Mouse (Mus musculus) CD4-positive, CD25-positive, alpha-beta regulatory T cell, adult 2 months (primary cell): Measurements from ENCODE around the gene Pla2g6.

Experiments
- DNase-seq: peaks from one replicate; pipeline ENCODE4 v3.0.0-alpha.2; 2012; ENCODE audit warnings: low read depth, low spot score

Gene Pla2g6

DNA sequence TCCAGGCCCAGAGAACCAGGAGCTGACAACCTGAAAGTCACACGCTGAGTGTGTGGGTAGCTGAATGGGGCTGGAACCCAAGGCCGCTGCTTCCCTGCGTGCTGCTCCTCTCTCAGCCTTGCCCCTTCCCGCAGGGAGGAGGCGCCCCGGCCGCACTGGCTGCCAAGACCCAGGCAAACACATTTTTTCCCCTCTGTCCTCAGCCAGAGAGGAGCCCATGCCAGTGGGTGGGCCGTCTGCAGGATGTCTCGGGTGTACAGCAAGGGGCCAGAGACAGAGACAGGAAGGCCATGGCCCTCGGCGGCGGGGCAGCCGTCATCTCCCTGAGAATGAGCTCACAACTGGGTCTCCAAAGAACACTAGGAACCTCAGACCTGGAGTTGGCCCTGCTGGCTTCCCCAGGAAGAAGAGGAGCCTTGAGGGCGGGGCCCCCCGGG lies 23.2 kb upstream of the Pla2g6 start:
- DNase-seq, result no peak

DNA sequence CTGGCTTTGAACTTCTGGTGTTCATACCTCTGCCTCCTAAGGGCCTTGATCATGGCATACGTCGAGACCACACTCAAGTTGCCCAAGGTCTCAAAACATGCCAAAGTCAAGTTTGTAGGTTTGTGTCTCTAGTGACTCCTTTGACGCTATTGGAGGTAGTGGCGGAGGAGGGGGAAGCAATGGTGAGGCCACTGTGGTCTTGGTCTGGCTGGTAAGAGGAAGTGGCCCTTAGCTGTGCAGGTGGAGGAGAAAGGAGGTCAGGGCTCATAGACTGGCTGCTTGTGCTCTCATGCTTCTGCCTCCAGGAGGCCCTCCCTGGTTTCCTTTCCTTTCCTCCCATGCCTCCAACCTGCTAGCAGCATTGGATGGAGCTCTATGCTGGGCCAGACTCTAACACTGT lies 22.7 kb upstream of the Pla2g6 start:
- DNase-seq, result no peak

DNA sequence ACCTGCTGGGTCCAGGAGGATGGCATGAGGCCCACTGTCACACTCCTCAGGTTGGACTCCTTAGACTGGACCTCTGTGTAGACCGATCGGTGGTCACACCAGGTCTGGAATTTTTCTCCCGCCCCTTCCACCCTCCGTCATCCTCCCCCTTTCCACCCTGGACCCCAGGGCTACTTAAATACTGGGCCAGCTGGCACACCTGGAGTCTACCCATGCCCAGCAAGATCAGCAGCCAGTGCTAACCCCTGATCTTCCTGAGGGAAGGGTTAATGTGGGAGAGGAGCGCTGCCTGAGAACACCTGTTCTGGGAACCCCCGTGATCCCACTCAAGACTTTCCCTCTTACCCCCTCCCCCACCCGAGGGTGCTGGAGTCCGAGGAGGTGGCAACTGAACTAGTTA lies 20.5 kb upstream of the Pla2g6 start:
- no peak for DNase-seq

DNA sequence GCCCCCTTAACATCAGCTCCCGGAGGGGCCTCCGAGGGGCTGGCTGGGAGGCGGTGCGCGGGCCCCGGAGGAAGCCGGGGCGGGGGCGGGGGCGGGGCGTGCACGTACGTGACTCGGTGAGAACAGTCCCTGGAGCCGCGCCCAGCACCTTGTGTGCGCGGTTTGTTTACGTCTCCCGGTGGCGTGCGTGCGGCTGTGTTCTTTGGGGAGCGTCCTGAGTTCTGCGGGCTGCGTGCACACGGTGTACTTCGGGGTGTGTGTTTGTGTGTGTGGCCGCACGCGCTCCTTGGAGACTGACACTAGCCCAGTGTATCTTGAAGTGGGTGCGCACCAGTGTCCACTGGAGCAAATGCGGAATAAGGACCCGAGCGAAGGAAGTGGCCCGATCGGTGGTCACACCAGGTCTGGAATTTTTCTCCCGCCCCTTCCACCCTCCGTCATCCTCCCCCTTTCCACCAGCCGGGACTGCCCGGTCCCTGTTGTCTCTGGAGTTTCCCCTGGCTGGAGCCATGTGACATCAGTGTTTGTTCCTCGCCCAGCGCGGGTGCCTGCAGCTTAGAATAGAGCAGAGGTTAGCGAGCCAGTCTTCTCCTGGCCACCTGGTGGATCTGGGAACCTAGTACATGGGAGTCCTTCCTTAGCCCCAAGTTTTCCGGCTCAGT lies 19.8 kb upstream of the Pla2g6 start:
- DNase-seq, result peak; percentile 94

DNA sequence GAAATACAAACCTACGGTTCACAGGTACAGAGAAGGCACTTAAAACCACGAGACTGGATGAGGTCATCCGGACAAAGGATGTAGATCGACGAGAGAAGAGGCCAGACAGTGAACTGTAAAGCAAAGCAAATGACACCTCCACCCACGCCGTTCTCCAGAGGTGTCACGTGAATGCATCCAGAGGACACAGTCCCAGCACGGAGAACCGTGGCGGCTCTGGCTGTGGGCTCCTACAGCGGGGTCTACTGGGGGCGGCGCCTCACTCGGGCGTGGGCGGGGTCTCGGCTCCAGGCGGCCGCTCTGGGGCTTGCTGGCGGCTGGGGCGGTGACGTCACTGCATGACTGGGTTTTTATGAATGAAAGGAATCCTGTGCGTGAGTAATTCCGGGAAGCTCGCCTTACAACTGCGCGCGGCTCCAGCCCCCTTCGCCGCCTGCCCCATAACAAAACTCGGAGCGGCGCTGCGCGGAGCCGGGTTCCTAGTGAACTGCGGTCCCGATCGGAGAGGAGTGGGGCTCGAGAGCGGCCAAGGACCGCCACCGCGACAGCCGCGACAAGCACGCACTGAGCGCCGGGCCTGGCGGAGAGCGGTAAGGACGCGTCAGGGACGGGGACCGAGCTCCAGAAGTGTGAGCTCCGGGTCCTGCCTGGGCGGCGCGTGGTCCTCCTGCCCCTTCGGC lies 19.1 kb upstream of the Pla2g6 start:
- DNase-seq, result peak; percentile 96

DNA sequence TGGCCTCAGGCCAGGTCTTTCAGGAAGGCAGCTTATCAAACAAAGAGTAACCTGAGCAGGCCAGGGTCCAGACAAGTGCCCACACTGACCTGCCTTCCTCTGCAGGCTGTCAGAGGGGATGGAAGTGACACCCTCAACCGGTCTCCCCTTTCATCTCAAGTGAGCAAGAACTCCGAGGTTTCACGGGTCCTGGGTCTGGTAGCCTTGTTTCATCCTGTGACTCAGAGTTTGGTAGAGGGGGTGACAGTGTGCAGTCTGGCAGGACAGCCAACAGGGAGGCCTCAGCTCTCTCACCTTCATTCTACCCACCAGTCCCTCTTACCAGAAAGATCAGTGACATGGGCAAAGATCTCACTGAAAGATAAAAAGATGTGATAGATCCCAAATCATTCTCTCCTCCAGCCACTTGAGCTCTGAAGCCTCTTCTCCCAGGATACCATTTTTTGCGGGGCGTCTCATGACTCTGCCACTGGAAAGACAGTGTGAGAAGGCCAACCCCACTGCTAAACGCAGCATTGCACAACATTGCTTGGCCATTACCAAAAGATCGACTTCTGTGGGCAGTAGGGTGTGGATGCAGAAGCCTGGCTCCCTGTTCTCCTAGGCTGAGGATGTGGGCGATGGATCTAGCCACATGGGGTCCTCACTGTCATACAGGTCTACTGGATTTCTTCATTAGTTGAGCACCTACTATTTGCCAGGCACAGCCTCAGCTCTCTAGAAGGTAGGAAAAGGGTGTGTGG lies 18.0 kb upstream of the Pla2g6 start, which contains the start of gene Maff:
TSS of gene Maff (plus strand) at position 571 of the 743 bp plus-strand sequence.
- peak; percentile 30 for DNase-seq

DNA sequence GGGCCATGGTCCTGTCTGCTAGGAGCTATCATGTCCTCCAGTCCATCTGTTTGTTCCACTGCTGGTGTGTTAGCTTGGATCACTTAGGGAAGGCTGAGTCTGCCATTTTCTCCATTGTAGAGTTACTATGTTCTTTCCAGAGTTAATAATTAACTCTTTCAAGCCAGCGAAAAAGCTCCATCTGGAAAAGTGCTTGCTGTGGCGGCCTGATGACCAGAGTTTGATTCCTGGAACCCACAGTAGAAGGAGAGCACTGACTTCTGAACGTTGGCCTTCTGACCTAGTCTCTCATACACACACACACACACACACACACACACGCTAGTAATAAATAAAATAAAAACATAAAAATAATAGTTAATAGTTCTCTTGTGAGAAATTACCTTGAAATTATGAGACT lies 16.4 kb upstream of the Pla2g6 start:
- no peak for DNase-seq

DNA sequence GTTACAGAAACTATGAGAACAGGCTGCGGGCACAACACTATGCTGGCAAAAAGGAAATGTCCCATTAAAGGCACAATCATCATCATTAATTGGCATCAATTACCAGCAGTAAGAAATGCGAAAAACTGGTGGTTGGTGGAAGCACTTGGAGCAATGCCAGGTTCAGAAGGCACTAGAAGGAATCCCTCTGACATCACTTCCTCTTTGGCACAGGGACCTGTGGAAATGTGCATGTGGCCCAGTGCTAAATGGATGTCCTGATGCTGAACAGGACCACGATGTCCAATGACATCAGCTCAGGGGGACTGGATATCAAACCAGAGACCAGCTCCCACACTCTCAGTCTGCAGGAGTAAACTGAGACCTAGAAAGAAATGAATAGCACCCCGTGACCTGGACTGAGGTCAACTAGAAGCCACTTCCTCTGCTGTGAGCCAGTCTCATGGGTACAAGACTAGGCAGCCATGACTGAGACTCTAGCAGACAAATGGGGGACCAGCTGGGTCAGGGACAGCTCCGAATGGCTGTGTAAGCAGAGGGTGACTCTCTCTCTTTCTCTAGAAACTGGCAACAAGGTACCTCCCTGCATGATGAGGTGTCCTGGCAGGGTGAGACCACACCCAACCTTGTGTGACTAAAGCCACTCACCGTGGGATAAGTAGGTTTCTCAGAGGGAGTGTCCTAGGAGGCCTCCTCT lies 14.6 kb upstream of the Pla2g6 start:
- no peak for DNase-seq

DNA sequence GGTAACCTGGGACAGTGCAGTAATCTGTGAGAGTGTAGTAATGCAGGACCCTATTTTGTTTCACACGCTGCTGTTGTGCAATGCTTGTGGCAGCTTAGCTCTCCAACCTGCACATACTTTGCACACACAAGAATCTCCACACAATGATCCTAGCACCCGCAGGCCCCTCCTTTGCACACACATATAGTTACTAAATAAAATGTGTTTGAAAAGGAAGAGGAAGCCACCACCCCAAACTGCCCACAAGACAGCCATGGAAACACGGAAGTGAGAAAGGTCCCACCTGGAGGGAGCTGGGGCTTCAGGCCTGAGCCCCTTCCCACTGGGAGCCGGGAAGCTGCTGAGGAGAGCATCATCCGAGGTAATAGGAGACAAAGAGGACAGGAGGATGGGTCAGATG lies 10.8 kb upstream of the Pla2g6 start:
- no peak for DNase-seq

DNA sequence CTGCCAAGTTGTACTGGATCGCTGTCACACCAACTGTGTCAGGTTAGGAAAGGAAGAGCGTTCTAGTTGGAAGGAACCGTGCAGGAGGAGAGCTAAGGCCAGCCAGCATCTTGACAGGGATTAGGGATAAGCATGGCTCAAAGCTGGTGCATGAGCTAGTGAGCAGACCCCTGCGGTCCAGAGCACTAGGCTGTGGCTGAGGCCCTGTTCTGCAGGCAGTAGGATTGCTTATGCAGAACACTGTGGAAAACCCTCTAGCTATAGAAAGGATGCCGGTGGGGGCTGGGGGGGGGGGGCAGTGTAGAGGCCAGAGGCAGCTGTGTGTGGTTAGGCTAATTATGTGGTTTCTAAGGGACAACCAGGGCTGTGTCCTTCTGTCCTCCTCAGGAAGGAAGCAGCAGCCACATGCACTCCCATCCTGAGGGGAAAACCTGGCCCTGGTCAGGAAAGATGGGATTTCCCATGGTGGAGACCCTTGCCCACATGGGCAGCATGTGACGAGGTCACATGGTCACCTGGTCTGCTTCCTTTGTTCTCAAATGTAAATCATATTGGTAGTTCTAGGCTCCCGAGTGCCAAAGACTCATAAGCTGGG lies 7.0 kb upstream of the Pla2g6 start:
- no peak for DNase-seq

DNA sequence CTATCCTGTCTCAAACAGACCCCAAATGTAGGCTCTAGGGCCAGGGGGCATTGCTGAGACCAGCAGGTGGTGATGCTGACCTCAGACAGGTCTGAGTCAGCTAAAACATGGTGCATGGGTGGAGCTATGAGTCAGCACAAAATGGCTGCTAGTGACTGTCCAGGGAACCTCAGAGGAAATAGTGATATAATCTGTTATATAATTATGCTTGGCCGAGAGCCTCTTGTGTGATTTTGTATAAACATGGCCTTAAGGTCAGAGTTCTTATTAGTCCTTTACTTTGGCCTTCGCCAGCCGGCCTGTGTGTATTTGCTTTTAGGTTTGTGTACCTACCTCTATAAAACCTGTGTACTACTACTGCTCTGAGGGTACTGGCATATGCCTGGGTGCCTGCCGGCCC lies 5.2 kb upstream of the Pla2g6 start:
- no peak for DNase-seq

DNA sequence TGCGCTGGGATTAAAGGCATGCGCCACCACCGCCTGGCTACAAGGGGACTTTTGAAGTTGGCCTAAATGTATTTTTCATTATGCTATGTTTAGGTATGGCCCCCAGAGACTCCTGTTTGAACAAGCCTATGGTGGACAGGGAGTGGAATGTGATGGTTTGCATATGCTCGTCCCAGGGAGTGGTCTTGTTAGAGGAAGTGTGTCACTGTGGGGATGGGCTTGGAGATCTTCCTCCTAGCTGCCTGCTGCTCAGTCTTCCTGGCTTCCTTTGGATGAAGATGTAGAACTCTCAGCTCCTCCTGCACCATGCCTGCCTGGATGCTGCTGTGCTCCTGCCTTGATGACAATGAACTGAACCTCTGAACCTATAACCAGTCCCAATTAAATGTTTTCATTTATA lies 2.3 kb upstream of the Pla2g6 start:
- DNase-seq, result no peak

DNA sequence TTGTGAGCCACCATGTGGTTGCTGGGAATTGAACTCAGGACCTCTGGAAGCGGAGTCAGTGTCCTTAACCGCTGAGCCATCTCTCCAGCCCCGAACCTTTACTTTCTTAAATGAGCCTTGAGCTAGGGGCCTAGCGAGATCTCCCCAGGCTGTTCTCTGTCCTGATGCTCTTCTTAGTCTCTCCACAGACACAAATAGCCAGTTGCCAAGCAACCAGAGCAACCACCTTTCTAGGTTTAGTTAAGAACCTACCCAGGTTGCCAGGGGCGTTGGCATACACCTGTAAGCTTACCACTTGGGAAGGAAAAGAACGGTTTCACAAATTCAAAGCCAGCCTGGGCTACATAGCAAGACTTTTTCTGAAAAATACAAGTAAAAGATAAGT lies 1.8 kb upstream of the Pla2g6 start:
- DNase-seq, result peak; percentile 52

DNA sequence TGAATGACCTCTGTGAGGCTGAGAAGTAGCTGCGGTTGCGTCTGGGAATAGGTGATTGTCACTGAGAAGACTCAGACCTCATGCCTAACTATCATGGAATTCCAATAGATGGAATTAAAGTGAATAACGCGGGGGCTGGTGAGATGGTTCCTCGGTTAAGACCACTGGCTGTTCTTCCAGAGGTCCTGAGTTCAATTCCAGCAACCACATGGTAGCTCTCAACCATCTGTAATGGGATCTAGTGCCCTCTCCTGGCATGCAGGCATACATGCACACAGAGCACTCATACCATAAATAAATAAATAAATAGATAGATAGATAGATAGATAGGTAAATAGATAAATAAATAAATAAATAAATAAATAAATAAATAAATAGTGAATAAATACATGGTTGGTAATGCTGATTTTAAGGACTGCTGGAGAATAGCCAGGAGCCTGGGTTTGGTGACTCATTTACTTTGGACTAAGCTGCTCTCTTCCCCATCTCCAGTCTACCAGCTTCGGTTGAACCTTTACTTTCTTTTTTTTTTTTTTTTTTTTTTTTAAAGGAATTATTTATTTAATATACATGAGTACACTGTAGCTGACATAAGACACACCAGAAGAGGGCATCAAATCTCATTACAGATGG lies 1.3 kb upstream of the Pla2g6 start:
- DNase-seq, result peak; percentile 55

DNA sequence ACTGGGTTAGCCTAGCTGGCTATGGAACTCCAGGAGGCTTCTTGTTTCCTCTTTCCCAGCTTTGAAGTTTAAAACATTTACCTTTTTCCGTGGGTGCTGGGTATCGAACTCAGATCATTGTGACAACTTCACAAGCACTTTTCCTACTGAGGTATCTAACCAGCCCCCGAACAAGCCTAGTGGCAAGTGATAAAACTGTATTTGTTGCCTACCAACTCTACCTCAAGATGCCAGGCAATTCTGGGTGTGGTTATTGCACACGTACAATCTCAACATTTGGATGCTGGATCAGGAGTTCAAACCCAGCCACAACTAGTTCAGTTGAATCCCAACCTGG lies 717 bp upstream of the Pla2g6 start:
- DNase-seq, result peak; percentile 56

DNA sequence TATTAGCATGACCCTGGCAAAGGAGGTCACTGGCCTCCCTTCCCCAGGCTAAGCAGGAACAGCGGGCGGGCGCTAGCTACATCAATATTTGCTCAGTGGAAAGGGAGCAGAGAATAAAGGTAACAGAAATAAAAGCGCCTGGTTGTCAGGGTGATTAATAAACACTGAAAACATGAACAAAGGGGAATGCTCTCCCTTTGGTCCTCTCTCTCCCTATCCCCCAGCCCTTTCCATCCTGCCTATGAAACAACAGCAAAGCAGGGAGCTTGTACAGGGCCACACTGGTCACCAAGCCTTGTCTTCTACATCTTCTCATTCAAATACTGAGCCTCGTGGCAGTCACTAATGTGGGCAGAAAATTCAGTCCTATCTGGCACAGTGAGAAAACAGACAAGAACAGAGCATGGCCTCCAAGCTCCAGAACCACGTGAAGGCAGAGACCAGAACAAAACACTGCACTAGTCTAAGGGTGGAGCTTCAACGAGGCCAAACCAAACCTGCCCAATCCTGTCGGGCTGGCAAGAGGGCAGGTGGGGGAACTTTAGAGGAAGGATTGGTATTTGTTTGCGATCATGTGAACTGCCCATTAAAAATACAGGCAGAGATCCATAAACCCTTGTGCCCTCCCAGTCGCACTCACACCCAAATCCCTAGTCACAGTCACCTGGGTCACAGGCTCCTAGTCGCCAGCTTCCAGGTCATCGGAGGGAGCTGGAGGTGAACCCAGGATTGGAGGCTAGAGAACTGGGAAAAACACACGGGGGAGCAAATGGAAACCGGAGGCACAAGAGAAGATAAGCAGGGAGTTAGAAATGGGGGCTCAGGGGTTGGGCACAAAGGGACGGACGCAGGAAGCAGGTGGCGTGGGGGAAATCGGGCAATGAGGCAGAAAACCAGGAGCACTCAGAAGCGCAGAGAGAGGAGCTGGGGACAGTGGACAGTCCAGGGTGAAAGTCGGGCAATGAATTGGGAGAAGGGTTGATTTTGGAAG lies 924 bp downstream of the Pla2g6 start:
- peak; percentile 63 for DNase-seq

DNA sequence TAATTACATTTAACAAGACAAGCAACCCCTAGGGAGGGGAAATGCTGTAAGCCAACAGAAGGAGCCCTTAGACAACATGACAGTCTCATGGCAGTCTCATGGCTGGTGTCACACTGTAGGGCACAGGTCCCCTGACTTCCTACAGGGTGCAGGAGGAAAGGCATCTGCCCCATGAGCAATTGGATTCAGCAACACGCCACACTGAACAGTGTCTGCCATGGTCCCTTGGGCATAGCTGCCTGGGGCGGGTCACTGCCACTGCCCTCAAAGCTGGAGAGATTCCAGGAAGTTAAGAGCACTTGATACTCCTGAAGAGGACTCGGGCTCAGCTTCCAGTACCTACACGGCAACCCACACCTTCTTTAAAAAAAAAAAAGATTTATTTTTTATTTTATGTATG lies 1.9 kb downstream of the Pla2g6 start:
- DNase-seq, result no peak

DNA sequence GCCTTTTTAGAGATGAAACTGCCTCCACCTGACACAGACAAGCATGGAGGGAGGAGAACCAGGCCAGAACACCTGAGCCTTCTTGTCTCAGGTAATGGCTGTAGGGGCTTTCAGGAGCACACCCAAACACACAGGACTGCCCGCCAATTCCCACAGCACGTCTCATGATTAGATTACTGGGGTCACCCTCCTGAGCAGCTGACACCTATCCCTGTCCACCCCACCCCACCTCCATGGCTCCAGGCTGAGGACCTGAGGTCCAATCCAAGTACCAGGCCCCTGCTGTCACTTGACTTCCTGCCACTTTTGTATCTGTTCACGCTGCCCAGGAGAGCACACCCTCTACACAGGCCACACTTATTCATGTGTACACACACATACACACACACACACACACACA lies 2.4 kb downstream of the Pla2g6 start:
- no peak for DNase-seq

DNA sequence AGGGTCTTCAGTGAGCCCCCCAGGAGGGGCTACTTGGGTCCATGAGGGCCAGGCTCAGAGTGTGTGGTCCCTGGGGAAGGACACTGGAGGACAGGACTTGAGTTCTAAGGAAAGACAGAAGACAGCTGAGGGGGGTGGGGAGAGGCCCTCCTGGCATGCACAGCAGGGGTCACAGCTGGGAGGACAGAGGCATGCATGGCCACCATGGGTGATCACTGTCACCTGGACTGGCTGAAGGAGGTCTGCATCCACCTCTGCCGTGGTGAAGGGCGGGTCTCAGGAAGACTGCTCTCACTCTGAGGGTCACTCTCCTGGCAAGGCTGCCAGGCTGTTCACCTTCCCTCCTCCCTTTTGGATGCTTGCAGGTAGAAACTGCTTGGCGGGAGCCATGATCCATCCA lies 3.8 kb downstream of the Pla2g6 start:
- DNase-seq, result no peak

DNA sequence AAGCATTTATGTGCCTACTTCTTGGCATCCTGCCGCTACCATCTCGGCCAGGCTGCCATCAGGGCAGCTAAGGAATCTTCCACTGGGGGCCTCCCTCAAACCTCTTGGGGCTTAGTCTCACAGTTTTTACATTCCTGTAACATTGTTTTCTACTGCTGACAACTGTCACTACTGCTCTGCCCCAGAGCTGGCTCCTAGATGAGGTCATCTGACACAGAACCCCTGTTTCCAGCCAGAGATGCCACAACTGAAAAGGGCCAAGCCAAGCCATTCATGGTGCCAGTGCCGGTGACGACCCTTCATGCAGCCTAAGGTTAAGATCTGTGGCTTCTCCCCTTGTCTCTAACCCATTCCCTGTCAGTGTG lies 4.4 kb downstream of the Pla2g6 start:
- DNase-seq, result no peak
